Mouse (Mus musculus) testis, adult 2 months (tissue): Measurements from ENCODE around the gene Crip1. TPM values are rescaled to one million over a fixed set of nuclear protein-coding genes. Genes with fewer than 3 reads are reported as not detected.

Experiments used
- H3K27ac ChIP-seq: fragments of 200-500 bp; 2 replicates; pipeline ENCODE4 v1.5.1; 2012; ENCODE audit warnings: low read depth, low read length; ENCODE audit not compliant: control insufficient read depth, insufficient read depth
- H3K27me3 ChIP-seq: fragments of 200-500 bp; 2 replicates; pipeline ENCODE4 v1.6.1; 2012; ENCODE audit warnings: mild to moderate bottlenecking, low read length, moderate library complexity; ENCODE audit not compliant: control insufficient read depth, insufficient read depth
- H3K36me3 ChIP-seq: fragments of 200-500 bp; 2 replicates; pipeline ENCODE4 v1.6.1; 2012; ENCODE audit warnings: mild to moderate bottlenecking, low read length; ENCODE audit not compliant: control insufficient read depth, insufficient read depth
- H3K4me1 ChIP-seq: fragments of 200-500 bp; 2 replicates; pipeline ENCODE4 v1.6.1; 2012; ENCODE audit warnings: low read length; ENCODE audit not compliant: control insufficient read depth, insufficient read depth
- H3K4me3 ChIP-seq: fragments of 200-500 bp; 2 replicates; pipeline ENCODE4 v1.5.1; 2012; ENCODE audit warnings: low read depth, mild to moderate bottlenecking, low read length, moderate library complexity, mixed read lengths; ENCODE audit not compliant: control insufficient read depth
- CTCF ChIP-seq: fragments of 200-500 bp; IDR thresholded peaks from 2 replicates; pipeline ENCODE4 v1.5.1; 2012; ENCODE audit warnings: low read depth, mild to moderate bottlenecking, inconsistent platforms, low read length, moderate library complexity; ENCODE audit not compliant: control insufficient read depth, insufficient read depth, insufficient replicate concordance
- POLR2A ChIP-seq: fragments of 200-500 bp; IDR thresholded peaks from 2 replicates; pipeline ENCODE4 v1.6.1; 2012; ENCODE audit warnings: low read depth, mild to moderate bottlenecking, inconsistent platforms, low read length, moderate library complexity; ENCODE audit not compliant: control insufficient read depth
- polyA plus RNA-seq: library from polyadenylated mRNA; depleted of rRNA; stranded (reverse); fragments of >200 nt; gene quantifications from 2 replicates; pipeline ENCODE4 v1.2.3, GENCODE M21; 2012

Crip1 gene
- polyA plus RNA-seq, 1 experiment: 30.4 TPM

DNA sequence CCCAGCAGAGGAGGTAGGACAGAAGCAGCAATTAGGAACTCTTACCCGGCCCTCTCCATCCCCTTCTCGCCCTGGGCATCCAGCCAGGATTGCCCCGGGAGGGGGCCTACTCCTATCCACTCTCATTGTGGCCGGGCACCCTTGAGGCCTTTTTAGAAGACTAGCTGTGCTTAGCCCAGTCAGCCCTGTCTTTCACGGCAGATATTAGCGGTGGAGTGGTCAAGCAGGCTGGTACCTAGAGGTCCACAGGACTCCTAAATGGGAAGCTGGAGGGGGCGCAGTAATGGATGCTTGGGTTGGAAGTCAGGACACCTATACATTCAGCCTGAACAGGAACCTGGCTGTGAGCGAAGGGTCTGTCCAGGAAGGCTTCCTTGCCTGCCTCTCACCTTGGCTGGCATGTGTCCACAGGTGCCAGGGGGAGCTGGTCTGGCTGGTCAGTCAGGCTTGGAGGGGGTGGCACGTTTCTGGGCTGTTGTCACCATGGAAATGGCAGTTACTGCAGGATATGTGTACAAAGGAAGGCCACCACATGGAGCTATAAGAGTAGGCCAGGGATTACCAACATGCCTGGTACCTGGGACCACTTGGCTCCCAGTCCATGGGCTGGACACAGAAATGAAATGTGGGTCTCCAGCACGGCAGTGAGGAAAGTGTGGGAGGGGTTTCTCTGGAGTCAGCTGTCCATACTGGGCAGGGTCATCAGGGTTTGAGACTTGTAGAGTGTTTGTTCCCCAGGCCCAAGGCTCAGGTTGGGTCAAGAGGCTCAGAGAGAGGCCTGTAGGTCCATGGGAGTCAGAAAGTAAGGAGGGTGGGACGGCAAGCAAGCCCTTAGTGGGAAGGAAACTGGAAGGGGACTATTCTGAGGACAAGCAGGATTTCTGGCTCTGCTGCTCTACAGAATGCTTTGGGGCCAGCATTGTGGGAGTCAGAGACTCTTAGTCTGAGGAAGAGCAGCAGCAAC, 6.9 kb upstream of the Crip1 start:
- Histone ChIP-seq H3K4me1 (peaks cover 21% of the 10 kb centered on the region), H3K4me3 (peak overlapping the region; percentile 95)
- no peak for TF ChIP-seq CTCF
- peak; percentile 37; the same call in 1 of the 2 replicates for TF ChIP-seq POLR2A

DNA sequence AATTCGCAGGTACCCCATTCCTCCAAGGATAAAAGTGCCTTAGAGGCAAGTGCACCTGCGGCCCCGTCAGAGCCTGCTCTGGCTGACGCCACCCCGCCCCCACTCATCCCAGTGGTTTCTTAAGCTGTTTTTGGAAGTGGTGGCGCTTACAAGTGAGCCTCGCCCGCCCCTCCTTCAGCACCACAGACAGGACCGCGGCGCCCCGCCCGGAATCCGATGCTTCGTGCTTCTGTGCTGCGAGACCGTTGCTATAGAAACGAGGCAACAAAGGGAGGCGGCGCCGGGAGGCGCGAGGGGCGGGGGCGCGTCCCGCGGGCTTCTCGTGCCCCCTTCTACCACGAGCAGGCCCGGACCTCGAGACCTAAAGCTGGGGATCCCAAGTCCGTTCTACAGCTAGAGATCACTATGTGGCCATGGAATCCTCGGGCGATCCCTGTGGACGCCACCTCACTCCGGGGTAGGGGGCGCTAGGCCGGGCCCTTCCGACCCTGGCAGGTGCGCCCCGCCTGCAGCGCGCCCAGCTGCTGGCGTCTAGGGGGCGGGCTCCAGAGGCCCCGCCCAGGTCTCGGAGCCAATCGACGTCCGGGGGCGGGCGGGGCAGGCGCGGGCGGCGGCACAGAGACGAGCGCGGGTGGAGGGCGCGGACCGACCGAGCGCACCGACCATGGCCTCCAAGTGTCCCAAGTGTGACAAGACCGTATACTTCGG, 6.1 kb upstream of the Crip1 start, which contains the start of gene Crip2:
Crip2 (plus strand) TSS at position 329 of the 708 bp plus-strand sequence.
- H3K27me3 ChIP-seq: no peaks in the 10 kb centered on the region
- peaks cover 21% of the 10 kb centered on the region for H3K4me1 ChIP-seq
- H3K36me3 ChIP-seq: no peaks in the 10 kb centered on the region
- peak within 1 kb of the TSS; percentile 95 for H3K4me3 ChIP-seq
- peak within 1 kb of the TSS; percentile 77 for H3K27ac ChIP-seq
- TF ChIP-seq CTCF: no peak
- peak; percentile 49; the same call in 1 of the 2 replicates for TF ChIP-seq POLR2A

More for the DNA sequence above, 6.9 kb upstream of the Crip1 start:
- H3K27ac ChIP-seq: peak overlapping the region; percentile 74
- H3K27me3 ChIP-seq: no peaks in the 10 kb centered on the region
- H3K36me3 ChIP-seq: no peaks in the 10 kb centered on the region

DNA sequence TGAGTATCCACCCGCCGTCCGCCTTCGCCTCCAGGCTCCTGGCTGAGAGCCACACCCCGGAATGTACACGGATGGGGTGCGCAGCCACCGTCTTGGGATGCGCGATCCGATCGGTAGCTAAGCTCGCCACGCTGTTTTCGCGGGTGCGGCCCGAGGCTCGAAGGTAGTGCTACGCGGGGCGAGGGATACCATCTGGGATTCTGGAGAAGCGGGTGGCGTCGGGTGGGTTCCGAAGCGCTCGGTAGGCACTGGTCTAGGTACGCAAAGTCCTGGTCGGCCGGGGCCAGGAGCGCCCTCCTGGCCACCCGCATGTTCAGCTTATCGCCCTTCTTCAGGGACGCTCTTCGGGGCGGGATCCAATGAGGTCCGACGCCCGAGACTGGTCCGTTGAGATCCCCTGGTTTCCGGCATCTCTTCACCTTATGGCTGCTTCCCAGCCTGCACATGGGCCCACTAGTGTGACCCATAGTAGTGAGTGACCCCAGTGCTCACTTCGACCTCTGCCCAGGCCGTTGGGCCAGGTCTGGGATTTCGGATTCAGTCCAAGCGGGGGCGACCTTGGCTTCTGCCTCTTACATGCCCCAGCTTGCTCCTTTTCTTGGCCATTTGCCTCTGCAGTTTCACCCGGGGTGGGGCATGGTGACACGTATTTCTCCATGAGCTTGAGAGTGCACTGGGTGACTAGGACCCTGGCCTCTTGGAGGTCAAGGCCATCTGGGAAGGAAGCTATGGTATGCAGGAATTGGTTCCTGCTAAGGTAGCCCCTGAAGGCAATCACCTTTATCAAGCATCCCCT, 5.3 kb upstream of the Crip1 start:
- H3K36me3 ChIP-seq: no peaks in the 10 kb centered on the region
- H3K4me3 ChIP-seq: peak overlapping the region; percentile 95
- peak overlapping the region; percentile 73 for H3K27ac ChIP-seq
- H3K27me3 ChIP-seq: no peaks in the 10 kb centered on the region
- H3K4me1 ChIP-seq: peaks cover 21% of the 10 kb centered on the region
- TF ChIP-seq POLR2A (no peak), CTCF (no peak; the same call in 1 of the 2 replicates)

DNA sequence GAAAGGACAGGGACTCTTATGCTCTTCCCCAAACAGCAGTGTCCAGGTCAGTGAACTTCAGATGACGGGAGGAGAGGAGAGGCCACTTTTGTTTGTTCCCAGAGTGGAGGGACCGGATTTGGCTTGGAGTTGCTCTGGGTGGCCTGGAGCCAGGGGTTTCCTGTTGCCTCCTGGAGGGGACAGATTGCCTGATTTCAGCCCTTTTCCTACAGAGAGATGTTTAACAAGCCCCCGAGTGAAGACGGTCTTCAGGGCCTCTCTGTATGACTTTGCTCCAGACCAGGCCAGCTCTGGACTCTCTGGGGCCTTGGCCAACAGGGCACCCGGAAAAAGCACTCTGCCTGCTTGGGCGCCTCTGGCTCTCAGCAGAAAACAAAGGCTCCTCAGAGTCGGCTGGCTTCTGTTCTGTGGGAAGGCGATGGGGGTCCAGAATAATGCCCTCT, 4.6 kb upstream of the Crip1 start:
- Histone ChIP-seq H3K4me1 (peaks cover 21% of the 10 kb centered on the region), H3K27ac (peak overlapping the region; percentile 73), H3K36me3 (no peaks in the 10 kb centered on the region), H3K27me3 (no peaks in the 10 kb centered on the region), H3K4me3 (peak overlapping the region; percentile 95)
- TF ChIP-seq CTCF (no peak), POLR2A (no peak)

DNA sequence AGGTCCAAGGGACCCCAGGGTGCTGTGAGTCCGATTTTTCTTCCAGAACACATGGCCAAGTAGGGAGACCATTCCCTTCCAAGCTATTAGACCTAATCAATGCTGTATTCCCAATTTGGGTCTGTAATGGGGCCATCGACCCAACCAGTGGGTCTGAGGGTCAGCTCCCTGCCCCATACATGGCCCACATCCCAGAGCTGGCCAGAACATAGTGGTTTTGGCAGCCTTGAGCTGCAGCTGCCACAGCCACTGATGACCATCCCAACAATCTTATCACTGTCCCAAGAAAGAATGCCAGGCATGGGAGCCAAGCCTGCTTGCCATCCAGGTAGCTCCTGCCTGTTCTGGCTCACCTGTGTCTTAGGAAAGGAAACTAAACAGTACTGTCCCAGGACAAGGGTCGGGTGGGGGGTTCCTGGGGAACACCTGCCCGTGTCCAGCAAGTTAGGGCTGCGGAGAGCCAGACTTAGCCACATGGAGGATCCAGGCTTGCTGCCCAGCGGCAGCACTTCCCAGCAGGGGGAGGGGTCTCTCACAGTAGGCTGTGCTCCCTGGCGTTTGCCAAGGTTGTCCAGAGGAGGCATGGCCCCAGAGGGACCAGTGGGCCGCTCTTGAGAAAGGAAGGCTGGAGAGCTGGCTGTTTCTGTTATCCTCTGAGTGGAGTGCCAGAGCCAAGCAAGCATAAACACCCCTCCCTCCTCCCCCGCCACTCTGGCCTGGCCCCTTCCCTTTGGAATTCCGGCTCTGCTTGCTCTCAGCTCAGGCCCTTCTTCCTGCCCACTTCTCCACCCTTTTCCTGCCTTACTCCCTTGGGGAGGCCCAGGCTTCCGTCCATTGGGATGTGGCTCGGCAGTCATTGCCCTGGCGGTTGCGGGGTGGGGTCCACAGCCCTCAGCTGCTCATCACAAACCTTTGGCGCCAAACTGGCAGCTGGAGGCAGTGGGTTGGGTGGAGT, 3.8 kb upstream of the Crip1 start:
- H3K4me1 ChIP-seq: peaks cover 28% of the 10 kb centered on the region
- no peaks in the 10 kb centered on the region for H3K27me3 ChIP-seq
- no peak for TF ChIP-seq CTCF
- 0 out of 2 replicates have a peak, but pooled peaks have one; percentile 19 for TF ChIP-seq POLR2A

DNA sequence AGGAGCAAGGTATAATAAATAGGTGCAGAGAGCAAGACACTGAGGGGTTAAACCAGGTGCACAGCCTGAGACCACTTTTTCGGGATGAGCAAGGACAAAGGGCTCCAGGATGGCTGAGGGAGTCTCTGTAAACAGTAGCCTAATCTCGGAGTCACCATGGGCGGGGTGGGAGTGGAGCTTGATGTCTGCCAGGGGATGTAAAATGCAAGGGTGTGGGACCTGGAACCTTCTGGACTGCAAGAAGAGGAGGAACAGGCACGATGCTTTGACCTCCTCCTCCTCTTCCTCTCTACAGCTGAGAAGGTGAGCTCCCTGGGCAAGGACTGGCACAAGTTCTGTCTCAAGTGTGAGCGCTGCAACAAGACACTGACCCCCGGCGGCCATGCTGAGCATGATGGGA, 3.0 kb upstream of the Crip1 start:
- TF ChIP-seq POLR2A: no peak
- TF ChIP-seq CTCF: no peak
- Histone ChIP-seq H3K27ac (peak overlapping the region; percentile 50; the same call in 1 of the 2 replicates), H3K36me3 (no peaks in the 10 kb centered on the region), H3K27me3 (no peaks in the 10 kb centered on the region), H3K4me3 (peak overlapping the region; percentile 95), H3K4me1 (peaks cover 33% of the 10 kb centered on the region)

More for the DNA sequence above, 3.8 kb upstream of the Crip1 start:
- H3K4me3 ChIP-seq: peak overlapping the region; percentile 95
- peak overlapping the region; percentile 50 for H3K27ac ChIP-seq
- H3K36me3 ChIP-seq: no peaks in the 10 kb centered on the region
